Mouse (Mus musculus) thymus, postnatal 10 days (tissue): ENCODE results near the gene Prkn.
A peak's percentile ranks its signal among the peaks of the same experiment; 100 is the strongest.

Experiments used
- DNase-seq, 2 experiments: peaks; one replicate each; pipeline ENCODE4 v3.0.0; 2021; ENCODE audit warnings: low spot score in 2 of 2

Prkn gene

DNA sequence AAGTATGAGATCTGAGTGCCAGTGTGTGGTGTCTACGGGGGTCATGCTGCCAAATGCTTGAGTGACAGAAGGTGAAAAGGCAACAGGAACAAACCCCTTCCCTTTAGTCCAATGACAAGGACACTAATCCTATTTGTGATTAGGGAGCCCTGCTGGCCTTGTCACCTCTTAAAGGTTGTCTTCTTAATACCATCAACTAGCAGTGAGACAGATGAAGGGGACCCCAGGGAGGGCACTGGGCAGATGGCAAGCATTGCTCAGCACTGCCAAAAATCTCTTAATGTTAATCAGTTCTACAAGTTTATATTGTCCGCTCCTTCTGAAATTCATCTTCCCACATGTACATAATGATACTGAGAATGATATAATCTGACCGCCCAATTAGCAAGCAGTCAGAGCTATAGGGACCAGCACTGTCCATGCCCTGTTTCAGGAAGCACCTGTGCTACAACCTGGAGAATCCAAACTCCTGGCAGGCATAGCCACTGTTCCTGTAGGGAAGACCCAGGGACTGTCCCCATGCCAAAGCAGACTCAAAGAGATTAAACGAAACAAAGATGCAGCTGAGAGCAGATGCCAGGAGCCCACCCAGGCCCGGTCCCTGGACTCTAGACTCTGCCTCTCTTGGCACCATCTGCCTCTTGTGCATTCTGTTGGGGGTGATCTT is 1250.2 kb downstream of the Prkn start:
- DNase-seq: no peak

DNA sequence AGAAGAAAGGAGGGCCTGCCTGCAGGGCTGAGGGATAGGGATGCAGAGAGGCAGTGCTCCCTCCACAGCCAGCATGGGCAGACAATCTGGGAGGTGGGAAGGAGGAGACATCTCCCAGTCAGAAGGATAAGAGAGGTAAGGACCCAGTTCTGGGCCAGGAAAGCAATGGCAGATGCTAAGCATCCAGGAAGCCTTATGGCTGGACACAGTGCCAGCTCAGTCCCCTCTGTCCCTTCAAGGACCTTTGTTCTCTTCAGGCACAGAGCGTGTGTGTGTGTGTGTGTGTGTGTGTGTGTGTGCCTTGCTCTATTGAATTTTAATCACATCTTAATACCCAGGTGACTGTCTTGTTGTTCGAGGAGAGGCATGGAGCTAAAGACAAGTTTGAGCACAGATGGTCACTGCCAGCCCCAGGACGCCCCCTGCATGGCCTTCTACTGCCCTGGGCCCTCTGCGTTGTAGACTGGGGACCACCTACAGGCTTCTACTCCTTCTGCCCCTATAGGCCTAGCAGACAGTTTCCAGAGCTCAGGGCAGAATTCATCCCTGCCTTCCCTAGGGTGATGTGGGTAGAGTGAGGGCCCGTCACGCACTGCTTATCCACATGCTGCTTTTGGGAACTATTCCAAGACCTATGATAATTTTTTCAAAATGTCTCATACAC is 1252.8 kb downstream of the Prkn start:
- DNase-seq: no peak

DNA sequence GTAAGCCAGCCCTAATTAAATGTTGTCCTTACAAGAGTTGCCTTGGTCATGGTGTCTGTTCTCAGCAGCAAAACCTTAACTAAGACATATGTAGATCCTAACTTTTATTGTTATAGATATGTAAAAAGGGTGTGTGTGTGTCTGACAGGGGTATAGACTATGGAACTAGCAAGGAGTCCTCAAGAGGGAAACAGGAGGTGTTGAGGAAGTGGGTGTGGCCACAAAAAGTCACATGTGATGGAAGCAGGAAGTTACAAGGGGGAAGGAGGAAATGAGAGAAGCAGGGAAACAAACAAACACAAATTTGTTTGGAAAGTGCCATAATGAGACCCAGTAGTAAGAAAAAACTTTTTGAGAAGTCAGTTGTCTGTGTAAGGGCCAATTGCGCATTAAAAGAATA is 1253.8 kb downstream of the Prkn start:
- DNase-seq: no peak

DNA sequence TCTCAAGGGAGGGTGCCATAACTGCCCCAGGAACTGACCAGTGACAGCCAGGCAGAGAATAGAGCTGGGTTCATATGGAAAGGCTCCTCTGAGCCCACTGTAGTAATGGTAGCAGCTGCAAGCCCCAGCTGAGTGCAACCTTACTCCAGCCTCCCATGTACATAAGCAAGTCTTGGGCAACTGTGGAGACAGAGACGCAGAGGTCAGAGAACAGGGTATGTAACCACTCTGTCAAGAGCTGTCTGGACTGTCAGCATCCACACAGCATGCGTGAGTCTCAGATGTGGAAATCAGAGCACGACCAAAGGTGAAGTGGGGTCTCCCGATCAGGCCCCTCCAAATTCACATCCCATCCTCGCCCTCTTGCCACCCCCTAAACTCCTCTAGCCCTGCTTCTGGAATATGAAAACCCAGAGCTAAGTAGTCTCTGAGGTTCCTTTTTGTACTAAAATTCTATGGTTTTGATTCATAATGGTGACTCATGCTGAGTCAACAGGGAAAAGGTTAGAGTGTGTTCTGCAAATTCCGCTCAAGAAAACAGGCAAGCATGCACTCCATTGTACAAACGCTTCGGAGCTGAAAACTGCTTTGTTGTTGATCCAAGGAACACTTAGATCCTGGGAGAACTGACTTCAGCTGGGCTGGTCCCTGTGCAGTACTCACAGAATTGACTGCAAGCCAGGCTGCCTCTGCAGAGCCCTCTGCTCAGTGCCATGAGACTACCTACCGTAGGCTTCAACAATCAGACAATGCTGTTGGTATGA is 1254.8 kb downstream of the Prkn start:
- DNase-seq: no peak

DNA sequence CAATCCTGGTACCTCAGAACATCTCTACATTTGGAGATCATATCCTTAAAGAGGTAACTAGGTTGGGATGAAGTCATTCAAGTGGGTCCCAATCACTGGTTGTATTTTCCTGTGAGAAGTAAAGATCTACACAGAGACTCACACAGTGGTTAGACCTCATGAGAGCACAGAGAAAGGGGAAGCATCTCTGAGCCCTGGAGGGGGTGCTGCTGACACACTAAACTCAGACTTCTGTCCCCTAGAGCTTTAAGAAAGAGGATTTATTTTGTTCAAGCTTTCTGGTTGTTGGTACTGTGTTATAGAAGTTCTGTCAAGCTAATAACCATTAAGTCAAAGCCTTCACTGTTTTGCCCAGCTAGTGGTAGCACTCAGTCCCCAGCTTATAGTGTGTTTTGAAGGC is 1259.2 kb downstream of the Prkn start:
- DNase-seq: no peak

DNA sequence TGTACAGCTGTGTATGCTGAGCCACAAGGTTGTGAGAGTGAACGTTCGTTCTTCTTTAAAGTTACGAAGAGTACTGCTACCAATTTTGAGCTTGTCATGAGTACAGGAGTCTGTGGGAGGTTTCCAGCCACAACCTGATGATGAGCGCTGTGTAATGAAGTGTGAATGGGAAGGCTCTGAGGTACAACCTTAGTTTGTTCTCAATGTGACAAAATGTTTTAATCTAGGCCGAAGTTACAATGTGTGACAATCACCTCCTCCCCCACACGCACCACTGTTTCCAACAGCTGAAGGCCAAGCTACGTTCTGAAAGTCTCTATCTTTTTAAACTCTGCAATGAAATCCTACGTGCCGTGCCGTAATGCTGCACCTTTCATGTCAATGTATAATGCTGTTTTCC is 1262.1 kb downstream of the Prkn start:
- no peak for DNase-seq

DNA sequence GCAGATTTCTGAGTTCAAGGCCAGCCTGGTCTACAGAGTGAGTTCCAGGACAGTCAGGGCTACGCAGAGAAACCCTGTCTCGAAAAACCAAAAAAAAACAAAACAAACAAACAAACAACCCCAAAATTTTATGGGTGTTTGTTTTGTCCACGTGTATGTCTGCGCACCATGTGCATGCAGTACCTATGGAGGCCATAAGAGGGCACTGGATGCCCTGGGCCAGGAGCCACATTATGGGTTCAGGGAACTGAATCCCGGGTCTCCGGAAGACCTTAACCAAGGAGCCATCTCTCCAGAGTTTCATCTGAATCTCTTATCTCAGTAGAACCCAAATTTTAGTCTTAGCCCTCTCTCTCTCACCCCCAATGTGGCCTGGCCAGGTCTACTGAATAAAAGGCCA is 1263.6 kb downstream of the Prkn start:
- DNase-seq: peak in 1 of 2 experiments; percentile 36

DNA sequence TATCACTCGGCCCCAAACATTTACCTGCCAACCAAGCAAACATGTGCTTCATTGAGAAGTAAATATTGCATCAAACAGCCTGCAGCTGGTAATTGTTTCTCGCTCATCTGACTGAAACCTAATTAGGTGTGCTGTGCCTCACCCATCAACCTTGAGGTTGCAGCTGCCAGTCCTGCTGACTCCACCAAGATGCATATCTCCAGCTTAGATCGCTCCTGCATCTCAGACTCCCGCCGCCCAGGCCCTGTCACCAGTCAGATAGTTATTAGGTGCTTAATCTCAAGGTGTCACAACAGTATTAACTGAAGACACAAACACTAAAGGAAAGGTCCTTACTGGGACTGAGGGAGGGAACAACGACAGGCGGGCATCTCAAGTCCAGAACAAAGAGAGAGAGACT is 1264.1 kb downstream of the Prkn start:
- no peak for DNase-seq

DNA sequence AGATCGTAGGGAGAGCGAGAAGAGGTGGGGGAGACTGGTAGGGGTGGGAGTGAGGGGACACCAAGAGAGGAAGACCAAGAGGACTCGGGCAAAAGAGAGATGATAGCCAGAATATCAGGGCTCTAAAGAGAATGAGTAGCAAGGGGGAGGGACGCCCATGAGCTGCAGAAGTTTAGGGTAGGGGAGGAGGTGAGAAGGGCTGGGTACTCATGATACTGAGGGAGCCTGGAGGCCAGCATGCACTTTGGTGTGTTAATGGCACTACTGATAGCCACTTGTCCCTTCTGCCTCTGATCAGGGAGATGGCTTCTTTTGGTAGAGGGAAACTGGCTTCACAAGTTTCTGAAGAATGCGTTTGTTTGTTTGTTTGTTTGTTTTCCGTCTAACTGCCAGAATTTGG is 1264.5 kb downstream of the Prkn start:
- DNase-seq: no peak

DNA sequence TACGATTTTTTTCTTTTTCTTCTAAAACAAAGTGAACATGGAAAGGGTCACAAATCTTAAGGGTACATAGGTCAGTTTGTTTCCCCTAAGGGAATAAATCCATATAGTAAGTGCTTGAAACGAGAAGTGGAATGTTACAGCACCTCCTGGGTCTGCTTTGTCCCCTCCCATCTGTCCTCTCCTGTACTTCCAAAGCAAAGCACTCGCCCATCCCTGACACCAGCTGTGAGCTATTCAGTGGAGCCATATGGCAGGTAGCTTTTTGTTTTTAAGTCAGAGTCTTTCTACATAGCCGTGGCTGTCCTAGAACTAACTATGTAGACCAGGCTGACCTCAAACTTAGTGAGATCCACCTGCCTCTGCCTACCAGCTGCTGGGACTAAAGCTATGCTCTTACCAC is 1266.1 kb downstream of the Prkn start:
- DNase-seq: no peak
